Mouse (Mus musculus) megakaryocyte, embryonic 14.5 days (primary cell): ENCODE measurements around the gene Abca4. TPM values are rescaled to one million over a fixed set of nuclear protein-coding genes. Genes with fewer than 3 reads are reported as not detected.

Experiments
- H3K27me3 ChIP-seq: replicated peaks from 2 replicates; pipeline ENCODE3; 2012; ENCODE audit warnings: inconsistent platforms
- H3K36me3 ChIP-seq: replicated peaks from 2 replicates; pipeline ENCODE3; 2012; ENCODE audit warnings: low read length, inconsistent platforms, mixed read lengths
- H3K4me1 ChIP-seq: 2 replicates; pipeline ENCODE4 v1.6.1; 2012; ENCODE audit warnings: inconsistent platforms
- H3K4me3 ChIP-seq: replicated peaks from 2 replicates; pipeline ENCODE3; 2012; ENCODE audit warnings: moderate library complexity, mild to moderate bottlenecking, inconsistent platforms
- H3K9me3 ChIP-seq: 2 replicates; pipeline ENCODE4 v1.6.1; 2012; ENCODE audit warnings: inconsistent platforms
- FLI1 ChIP-seq: IDR thresholded peaks from 2 replicates; pipeline ENCODE4 v1.6.1; 2012; ENCODE audit warnings: low read length, inconsistent platforms, mixed read lengths
- GATA1 ChIP-seq: IDR thresholded peaks from 3 replicates; pipeline ENCODE4 v1.6.1; 2012; ENCODE audit warnings: mixed read lengths, low read length, inconsistent platforms, borderline replicate concordance
- polyA plus RNA-seq: library from polyadenylated mRNA; stranded (reverse); fragments of >175 nt; gene quantifications from 2 replicates; pipeline ENCODE4 v1.2.3, GENCODE M21; 2012; ENCODE audit warnings: low replicate concordance; ENCODE audit not compliant: insufficient read depth

Gene Abca4
- polyA plus RNA-seq, 1 experiment = 35.1 TPM

GRCm38 (mm10) chr3:122109461-122109860, 65.2 kb downstream of the Abca4 start:
- H3K4me3 ChIP-seq = no peak overlapping the region
- TF ChIP-seq GATA1 = no peak
- no peak for TF ChIP-seq FLI1

DNA sequence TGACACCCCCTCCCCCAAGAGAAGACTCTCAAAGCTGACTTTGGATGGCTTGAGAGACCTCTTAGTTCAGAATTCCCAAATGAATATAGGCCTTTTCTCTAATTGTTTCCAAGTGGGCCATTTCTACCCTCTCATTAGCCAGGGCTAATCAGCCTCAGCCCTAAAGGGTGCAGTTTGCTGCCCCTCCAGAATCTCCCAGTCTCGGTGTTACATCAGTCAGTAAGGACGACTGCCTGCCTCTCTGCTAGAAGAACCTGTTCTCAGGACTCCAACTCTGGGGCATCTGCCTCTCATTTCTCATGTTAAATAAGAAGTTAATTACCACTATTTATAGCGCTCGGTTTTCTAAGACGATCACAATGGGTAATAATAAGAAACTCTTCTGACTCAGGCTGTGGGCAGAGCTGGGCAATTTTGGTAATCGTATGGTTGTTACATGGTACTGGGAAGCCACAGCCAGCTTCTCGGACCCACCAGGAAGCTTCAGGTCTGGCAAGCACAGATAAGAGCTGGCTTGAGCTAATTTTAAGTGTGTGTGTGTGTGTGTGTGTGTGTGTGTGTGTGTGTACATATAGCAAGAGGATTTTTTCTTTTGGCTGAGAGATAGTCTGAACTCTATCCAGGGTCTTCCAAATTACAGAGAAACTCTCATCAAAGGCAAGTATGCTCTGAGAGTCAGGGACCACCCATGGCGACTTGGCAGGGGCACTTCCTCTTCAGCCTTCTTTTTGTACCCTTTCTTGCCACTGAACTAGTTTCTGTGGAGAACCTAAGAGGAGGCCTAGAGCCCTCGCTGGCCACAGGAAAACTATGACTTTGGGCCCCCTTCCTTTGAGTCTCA, 67.1 kb downstream of the Abca4 start:
- H3K4me3 ChIP-seq = peak overlapping the region; percentile 92
- H3K4me1 ChIP-seq = peaks cover 90% of the 10 kb centered on the region
- no peaks in the 10 kb centered on the region for H3K9me3 ChIP-seq
- TF ChIP-seq GATA1 (peak; percentile 71; the same call in 1 of the 3 replicates), FLI1 (no peak)
- H3K27me3 ChIP-seq = no peaks in the 10 kb centered on the region
- peaks cover 21% of the 10 kb centered on the region for H3K36me3 ChIP-seq

More at GRCm38 (mm10) chr3:122109461-122109860, 65.2 kb downstream of the Abca4 start:
- Histone ChIP-seq H3K9me3 (no peaks in the 10 kb centered on the region), H3K36me3 (peaks cover 6% of the 10 kb centered on the region), H3K4me1 (peaks cover 96% of the 10 kb centered on the region), H3K27me3 (no peaks in the 10 kb centered on the region)

DNA sequence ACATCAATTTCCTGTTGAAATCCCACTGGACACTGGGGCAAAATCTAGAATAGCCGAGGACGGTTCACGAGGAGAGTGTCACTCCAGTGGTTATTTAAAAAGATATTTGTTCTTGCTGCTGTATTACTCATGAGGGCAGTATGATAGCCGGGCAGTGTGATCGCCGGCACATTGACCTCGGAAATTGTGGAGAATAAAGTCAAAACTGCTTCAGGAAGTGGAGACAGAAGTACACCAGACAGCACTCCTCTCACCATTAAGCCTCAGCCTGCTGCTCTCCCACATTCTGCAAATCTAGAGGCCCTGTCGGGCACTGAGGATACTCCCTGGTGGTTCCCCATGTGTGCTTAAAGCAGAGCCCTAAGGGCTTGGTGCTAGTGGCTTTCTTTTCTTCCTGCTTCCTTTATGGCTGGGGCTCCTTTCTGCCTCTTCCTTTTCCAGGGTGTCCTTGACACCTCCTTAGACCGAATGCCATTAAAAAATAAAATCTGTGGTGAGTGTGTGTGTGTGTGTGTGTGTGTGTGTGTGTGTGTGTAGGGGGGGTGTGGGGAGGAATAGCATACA, 74.5 kb downstream of the Abca4 start:
- Histone ChIP-seq H3K36me3 (peaks cover 91% of the 10 kb centered on the region), H3K9me3 (no peaks in the 10 kb centered on the region), H3K27me3 (no peaks in the 10 kb centered on the region), H3K4me3 (peak overlapping the region; percentile 64), H3K4me1 (peaks cover 81% of the 10 kb centered on the region)
- no peak for TF ChIP-seq GATA1
- TF ChIP-seq FLI1 = no peak

DNA sequence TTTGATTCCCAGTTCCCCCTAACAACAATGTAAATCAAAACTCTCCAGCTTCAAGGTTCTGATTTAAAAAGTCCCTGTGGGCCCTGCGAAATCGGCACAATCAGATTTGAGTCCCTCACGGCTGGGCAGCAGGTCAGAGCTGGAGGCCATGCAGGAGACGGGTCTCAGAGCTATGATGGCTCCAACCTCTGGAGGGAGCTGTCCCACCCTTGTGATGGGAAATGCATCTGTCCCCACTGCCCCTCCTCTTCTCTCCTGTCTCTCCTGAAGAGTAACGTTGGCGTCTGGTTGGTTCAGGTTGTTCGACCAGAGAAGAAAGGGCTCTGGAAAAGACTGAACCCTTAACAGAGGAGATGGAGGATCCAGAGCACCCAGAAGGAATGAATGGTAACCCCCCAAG, 75.5 kb downstream of the Abca4 start:
- no peak for TF ChIP-seq FLI1
- TF ChIP-seq GATA1 = no peak
- Histone ChIP-seq H3K4me3 (no peak overlapping the region), H3K4me1 (peaks cover 72% of the 10 kb centered on the region), H3K36me3 (peaks cover 88% of the 10 kb centered on the region), H3K9me3 (no peaks in the 10 kb centered on the region), H3K27me3 (no peaks in the 10 kb centered on the region)

- H3K27me3 ChIP-seq = no peaks in the 10 kb centered on the region
- no peak for TF ChIP-seq FLI1
- no peak for TF ChIP-seq GATA1
- H3K4me3 ChIP-seq = no peak overlapping the region
- H3K9me3 ChIP-seq = no peaks in the 10 kb centered on the region
- peaks cover 90% of the 10 kb centered on the region for H3K36me3 ChIP-seq
- H3K4me1 ChIP-seq = peaks cover 70% of the 10 kb centered on the region
Measured at GRCm38 (mm10) chr3:122120217-122120616, 76.0 kb downstream of the Abca4 start.

GRCm38 (mm10) chr3:122122127-122122663, 78.0 kb downstream of the Abca4 start:
- no peaks in the 10 kb centered on the region for H3K9me3 ChIP-seq
- H3K4me3 ChIP-seq = peak overlapping the region; percentile 83
- H3K27me3 ChIP-seq = no peaks in the 10 kb centered on the region

GRCm38 (mm10) chr3:122122838-122123237, 78.6 kb downstream of the Abca4 start:
- Histone ChIP-seq H3K27me3 (no peaks in the 10 kb centered on the region), H3K9me3 (no peaks in the 10 kb centered on the region), H3K4me1 (peaks cover 47% of the 10 kb centered on the region), H3K36me3 (peaks cover 91% of the 10 kb centered on the region), H3K4me3 (no peak overlapping the region)
- TF ChIP-seq GATA1 (no peak), FLI1 (no peak)

More at GRCm38 (mm10) chr3:122122127-122122663, 78.0 kb downstream of the Abca4 start:
- peaks cover 90% of the 10 kb centered on the region for H3K36me3 ChIP-seq
- H3K4me1 ChIP-seq = peaks cover 54% of the 10 kb centered on the region
- TF ChIP-seq GATA1 (no peak), FLI1 (no peak)

DNA sequence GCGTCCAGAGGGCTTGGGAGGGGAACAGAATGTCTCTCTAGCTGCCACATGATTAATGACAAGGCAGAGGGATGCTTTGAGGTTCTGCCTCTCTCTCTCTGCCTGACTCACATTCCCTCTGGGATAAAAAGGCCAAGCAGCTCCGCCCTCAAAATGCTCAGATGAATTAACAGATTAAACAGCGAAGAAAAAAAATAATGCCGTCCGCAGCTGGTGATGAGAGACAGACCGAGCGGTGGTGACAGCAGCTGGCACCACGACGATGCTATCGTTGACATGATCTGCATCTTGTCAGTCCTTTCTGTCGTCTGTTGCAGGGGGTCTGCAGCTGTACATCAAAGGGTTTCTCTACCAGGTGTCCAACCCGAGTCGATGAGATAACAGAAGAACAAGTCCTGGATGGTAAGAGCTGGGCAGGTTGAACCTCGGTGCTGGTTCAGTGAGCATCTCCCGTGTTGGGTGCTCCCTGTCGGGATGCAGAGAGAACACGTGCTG, 84.8 kb downstream of the Abca4 start:
- Histone ChIP-seq H3K36me3 (peaks cover 95% of the 10 kb centered on the region), H3K9me3 (no peaks in the 10 kb centered on the region), H3K4me3 (no peak overlapping the region), H3K27me3 (no peaks in the 10 kb centered on the region), H3K4me1 (peaks cover 24% of the 10 kb centered on the region)
- TF ChIP-seq GATA1 (no peak), FLI1 (no peak)

- Histone ChIP-seq H3K27me3 (no peaks in the 10 kb centered on the region), H3K4me1 (peaks cover 24% of the 10 kb centered on the region), H3K36me3 (peaks cover 98% of the 10 kb centered on the region), H3K9me3 (no peaks in the 10 kb centered on the region), H3K4me3 (no peak overlapping the region)
- TF ChIP-seq FLI1 = no peak
- no peak for TF ChIP-seq GATA1
Measured at GRCm38 (mm10) chr3:122130771-122131170, 86.5 kb downstream of the Abca4 start.

GRCm38 (mm10) chr3:122131633-122132032, 87.4 kb downstream of the Abca4 start:
- peaks cover 24% of the 10 kb centered on the region for H3K4me1 ChIP-seq
- no peak overlapping the region for H3K4me3 ChIP-seq
- TF ChIP-seq GATA1 = no peak
- TF ChIP-seq FLI1 = no peak
- no peaks in the 10 kb centered on the region for H3K27me3 ChIP-seq
- no peaks in the 10 kb centered on the region for H3K9me3 ChIP-seq
- peaks cover 98% of the 10 kb centered on the region for H3K36me3 ChIP-seq
